Mouse (Mus musculus) testis, adult 2 months (tissue): Measurements from ENCODE around the gene Il9r. TPM values are rescaled to one million over a fixed set of nuclear protein-coding genes. Genes with fewer than 3 reads are reported as not detected.

Experiments
- H3K27ac ChIP-seq: fragments of 200-500 bp; 2 replicates; pipeline ENCODE4 v1.5.1; 2012; ENCODE audit warnings: low read depth, low read length; ENCODE audit not compliant: control insufficient read depth, insufficient read depth
- H3K27me3 ChIP-seq: fragments of 200-500 bp; 2 replicates; pipeline ENCODE4 v1.6.1; 2012; ENCODE audit warnings: mild to moderate bottlenecking, low read length, moderate library complexity; ENCODE audit not compliant: control insufficient read depth, insufficient read depth
- H3K36me3 ChIP-seq: fragments of 200-500 bp; 2 replicates; pipeline ENCODE4 v1.6.1; 2012; ENCODE audit warnings: mild to moderate bottlenecking, low read length; ENCODE audit not compliant: control insufficient read depth, insufficient read depth
- H3K4me1 ChIP-seq: fragments of 200-500 bp; 2 replicates; pipeline ENCODE4 v1.6.1; 2012; ENCODE audit warnings: low read length; ENCODE audit not compliant: control insufficient read depth, insufficient read depth
- H3K4me3 ChIP-seq: fragments of 200-500 bp; 2 replicates; pipeline ENCODE4 v1.5.1; 2012; ENCODE audit warnings: low read depth, mild to moderate bottlenecking, low read length, moderate library complexity, mixed read lengths; ENCODE audit not compliant: control insufficient read depth
- CTCF ChIP-seq: fragments of 200-500 bp; IDR thresholded peaks from 2 replicates; pipeline ENCODE4 v1.5.1; 2012; ENCODE audit warnings: low read depth, mild to moderate bottlenecking, inconsistent platforms, low read length, moderate library complexity; ENCODE audit not compliant: control insufficient read depth, insufficient read depth, insufficient replicate concordance
- POLR2A ChIP-seq: fragments of 200-500 bp; IDR thresholded peaks from 2 replicates; pipeline ENCODE4 v1.6.1; 2012; ENCODE audit warnings: low read depth, mild to moderate bottlenecking, inconsistent platforms, low read length, moderate library complexity; ENCODE audit not compliant: control insufficient read depth
- polyA plus RNA-seq: library from polyadenylated mRNA; depleted of rRNA; stranded (reverse); fragments of >200 nt; gene quantifications from 2 replicates; pipeline ENCODE4 v1.2.3, GENCODE M21; 2012

The Il9r gene
- polyA plus RNA-seq, 1 experiment, result 1.6 TPM

GRCm38 (mm10) chr11:32221951-32222409 is 21.9 kb upstream of the Il9r start, which contains the start of gene Rhbdf1:
TSS of gene Rhbdf1 (minus strand) at chr11:32222300.
- no peak for TF ChIP-seq CTCF
- TF ChIP-seq POLR2A, result no peak
- peak within 1 kb of the TSS; percentile 55; the same call in 1 of the 2 replicates for H3K27ac ChIP-seq
- H3K4me1 ChIP-seq, result peaks cover 25% of the 10 kb centered on the region
- no peaks in the 10 kb centered on the region for H3K36me3 ChIP-seq
- 0 out of 2 replicates have a peak, but pooled peaks cover 2% of the 10 kb centered on the region for H3K27me3 ChIP-seq
- peak within 1 kb of the TSS; percentile 13 for H3K4me3 ChIP-seq

GRCm38 (mm10) chr11:32221225-32221950 is 21.3 kb upstream of the Il9r start:
- Histone ChIP-seq H3K4me1 (peaks cover 21% of the 10 kb centered on the region), H3K27me3 (0 out of 2 replicates have a peak, but pooled peaks cover 2% of the 10 kb centered on the region), H3K4me3 (peak overlapping the region; percentile 13), H3K36me3 (no peaks in the 10 kb centered on the region), H3K27ac (no peak overlapping the region)
- TF ChIP-seq POLR2A (no peak), CTCF (no peak)

- no peaks in the 10 kb centered on the region for H3K36me3 ChIP-seq
- peak overlapping the region; percentile 13; the same call in 1 of the 2 replicates for H3K4me3 ChIP-seq
- no peak overlapping the region for H3K27ac ChIP-seq
- peaks cover 16% of the 10 kb centered on the region for H3K4me1 ChIP-seq
- TF ChIP-seq POLR2A, result no peak
- no peak for TF ChIP-seq CTCF
- H3K27me3 ChIP-seq, result 0 out of 2 replicates have a peak, but pooled peaks cover 2% of the 10 kb centered on the region
These were observed 20.6 kb upstream of the Il9r start for GRCm38 (mm10) chr11:32220607-32221224.

- TF ChIP-seq POLR2A (no peak), CTCF (no peak)
- H3K27ac ChIP-seq, result no peak overlapping the region
- no peaks in the 10 kb centered on the region for H3K36me3 ChIP-seq
- H3K4me3 ChIP-seq, result no peak overlapping the region
- H3K4me1 ChIP-seq, result peaks cover 10% of the 10 kb centered on the region
- 0 out of 2 replicates have a peak, but pooled peaks cover 2% of the 10 kb centered on the region for H3K27me3 ChIP-seq
These were observed 19.2 kb upstream of the Il9r start for GRCm38 (mm10) chr11:32219287-32219686.

- TF ChIP-seq CTCF (no peak), POLR2A (no peak)
- H3K27me3 ChIP-seq, result 0 out of 2 replicates have a peak, but pooled peaks cover 2% of the 10 kb centered on the region
- H3K27ac ChIP-seq, result no peak overlapping the region
- no peak overlapping the region for H3K4me3 ChIP-seq
- H3K36me3 ChIP-seq, result no peaks in the 10 kb centered on the region
- peaks cover 10% of the 10 kb centered on the region for H3K4me1 ChIP-seq
These were observed 18.5 kb upstream of the Il9r start for GRCm38 (mm10) chr11:32218501-32219050.

- Histone ChIP-seq H3K36me3 (no peaks in the 10 kb centered on the region), H3K4me3 (no peak overlapping the region), H3K27ac (no peak overlapping the region), H3K27me3 (0 out of 2 replicates have a peak, but pooled peaks cover 2% of the 10 kb centered on the region), H3K4me1 (peaks cover 6% of the 10 kb centered on the region)
- peak; percentile 43; the same call in 1 of the 2 replicates for TF ChIP-seq CTCF
- no peak for TF ChIP-seq POLR2A
These were observed 16.8 kb upstream of the Il9r start for GRCm38 (mm10) chr11:32216851-32217250.
